Mouse (Mus musculus) mesoderm, embryonic 11.5 days (tissue): ENCODE measurements around the gene Lrrc8e.

ENCODE experiments used
- DNase-seq: peaks from one replicate; pipeline ENCODE4 v3.0.0-alpha.2; 2012; ENCODE audit warnings: low read depth, low spot score

Gene Lrrc8e

DNA sequence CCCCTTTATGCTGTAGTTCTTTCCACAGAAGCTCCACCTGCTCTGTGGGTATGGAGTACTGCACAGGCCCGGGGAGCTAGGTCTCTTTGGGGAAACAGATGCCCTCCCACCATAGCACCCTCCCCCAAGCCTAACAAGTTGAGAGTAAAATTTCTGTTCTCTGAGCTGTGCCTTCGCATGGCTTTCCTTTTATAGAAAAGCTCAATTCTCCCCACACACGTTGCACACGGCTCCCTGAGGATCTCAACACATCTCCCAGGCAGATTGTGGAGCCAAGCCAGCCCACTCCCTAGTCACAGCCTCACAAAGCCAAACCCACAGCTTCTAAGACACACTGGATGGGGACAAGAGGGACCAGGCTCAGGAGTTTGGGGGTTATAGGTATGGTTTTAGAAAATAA is 30.3 kb downstream of the Lrrc8e start:
- DNase-seq = no peak

DNA sequence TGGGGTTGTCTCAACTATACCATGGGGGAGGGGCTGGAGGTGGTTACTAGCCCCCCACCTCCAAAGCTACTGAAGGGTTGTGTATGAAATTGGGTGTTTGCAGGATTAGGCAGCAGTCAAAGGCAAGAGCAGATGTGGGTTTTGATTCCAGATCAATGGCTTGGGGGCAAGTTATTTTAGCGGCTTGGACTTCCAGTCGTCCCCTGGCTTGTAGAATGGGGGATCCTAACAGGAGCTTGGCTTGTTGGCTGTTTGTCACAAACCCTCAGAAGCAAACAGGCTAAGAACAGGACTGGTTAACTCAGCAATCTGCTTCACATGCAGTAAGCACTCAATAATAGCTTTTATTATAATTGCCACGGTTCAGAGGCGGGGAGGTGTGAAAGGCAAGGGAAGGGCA is 30.7 kb downstream of the Lrrc8e start:
- DNase-seq = no peak

DNA sequence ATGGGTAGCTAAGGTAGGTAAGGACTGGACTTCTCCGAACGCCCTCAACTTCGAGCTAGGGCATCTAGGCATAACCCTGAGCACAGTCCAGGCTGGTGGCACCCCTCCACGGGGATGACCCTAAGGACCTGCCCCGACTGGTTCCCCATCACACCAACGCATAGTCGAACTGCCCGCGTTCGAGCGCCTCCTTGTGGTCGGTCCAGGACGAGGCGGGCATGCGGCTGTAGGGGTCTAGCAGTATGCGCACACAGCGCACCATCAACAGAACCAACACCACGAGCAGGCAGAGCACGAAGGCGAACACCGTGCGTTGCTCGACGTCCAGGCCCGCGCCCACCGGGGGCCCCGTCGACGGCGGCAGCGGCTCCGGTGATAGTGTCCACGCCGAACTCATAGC is 31.6 kb downstream of the Lrrc8e start:
- DNase-seq = peak; percentile 89

DNA sequence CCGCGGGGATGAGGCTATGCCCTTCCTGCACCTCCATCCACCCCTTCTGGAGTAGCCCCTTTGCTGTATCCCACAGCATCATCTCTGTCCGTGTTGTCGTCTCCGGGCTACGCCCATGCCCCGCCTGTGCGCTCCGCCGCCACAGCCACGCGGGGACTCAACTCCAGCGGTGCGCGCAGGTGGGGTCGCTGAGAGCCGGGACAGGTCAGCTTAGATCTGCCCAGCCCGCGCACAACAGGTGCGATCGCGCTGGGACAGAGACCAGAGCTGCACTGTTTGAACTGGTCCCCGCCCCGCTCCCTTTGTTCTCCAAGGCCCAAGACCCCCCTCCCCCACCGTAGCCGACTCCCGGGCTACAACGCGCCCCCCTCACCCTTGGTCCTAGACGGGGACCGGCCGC is 32.1 kb downstream of the Lrrc8e start:
- DNase-seq = peak; percentile 76

DNA sequence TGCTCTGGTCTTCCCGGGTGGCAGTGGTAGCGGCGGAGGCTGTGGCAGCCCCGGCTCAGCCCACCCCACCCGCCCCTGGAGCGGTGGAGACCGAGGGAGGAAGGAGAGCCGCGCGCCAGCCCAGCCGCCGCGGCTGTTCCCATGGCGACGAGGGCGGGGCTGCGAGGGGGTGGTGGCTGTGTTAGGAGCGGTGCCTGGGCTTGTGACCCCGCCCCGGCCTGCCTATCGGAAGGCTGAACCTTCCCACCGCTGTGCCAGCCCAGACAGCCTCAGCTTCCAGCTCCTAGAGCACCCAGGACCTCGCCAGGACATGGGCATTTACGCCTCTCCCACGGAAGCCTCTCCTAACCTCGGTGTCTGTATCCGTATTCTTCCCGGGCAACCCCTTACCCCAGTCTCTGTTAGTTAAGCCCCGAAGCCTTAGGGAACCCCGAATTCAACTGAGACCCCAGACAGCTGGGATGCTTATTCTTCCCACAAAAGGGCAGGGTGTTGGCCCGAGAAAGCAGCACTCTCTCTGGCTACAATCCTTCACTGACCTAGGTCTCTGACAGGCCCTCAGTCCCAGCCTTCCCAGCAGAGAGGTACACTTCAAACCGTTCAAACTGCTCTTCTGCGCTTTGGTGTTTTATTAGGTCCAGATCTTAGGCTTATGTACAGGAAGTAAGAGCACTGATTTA is 32.6 kb downstream of the Lrrc8e start, which contains the start of gene Ctxn1:
Ctxn1 (minus strand) TSS at position 150 of the 680 bp plus-strand sequence.
- peak; percentile 94 for DNase-seq

DNA sequence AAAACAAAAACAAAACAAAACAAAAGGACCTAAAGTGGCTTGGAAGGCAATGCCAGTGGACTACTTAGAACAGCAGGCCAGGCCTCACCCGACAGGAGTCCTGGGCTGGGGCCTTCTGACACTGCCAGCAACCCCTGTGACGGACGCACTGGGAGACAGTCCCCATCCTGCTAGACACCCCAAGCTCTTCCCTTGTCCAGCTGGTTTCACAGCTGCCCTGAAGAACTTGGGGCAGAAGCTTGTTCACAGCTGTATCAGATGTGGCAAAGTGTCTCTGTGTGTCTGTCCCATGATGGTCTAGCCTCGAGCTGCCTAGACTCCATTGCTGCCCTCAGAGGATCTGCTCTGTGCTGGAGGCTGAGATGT is 33.2 kb downstream of the Lrrc8e start:
- DNase-seq = no peak

DNA sequence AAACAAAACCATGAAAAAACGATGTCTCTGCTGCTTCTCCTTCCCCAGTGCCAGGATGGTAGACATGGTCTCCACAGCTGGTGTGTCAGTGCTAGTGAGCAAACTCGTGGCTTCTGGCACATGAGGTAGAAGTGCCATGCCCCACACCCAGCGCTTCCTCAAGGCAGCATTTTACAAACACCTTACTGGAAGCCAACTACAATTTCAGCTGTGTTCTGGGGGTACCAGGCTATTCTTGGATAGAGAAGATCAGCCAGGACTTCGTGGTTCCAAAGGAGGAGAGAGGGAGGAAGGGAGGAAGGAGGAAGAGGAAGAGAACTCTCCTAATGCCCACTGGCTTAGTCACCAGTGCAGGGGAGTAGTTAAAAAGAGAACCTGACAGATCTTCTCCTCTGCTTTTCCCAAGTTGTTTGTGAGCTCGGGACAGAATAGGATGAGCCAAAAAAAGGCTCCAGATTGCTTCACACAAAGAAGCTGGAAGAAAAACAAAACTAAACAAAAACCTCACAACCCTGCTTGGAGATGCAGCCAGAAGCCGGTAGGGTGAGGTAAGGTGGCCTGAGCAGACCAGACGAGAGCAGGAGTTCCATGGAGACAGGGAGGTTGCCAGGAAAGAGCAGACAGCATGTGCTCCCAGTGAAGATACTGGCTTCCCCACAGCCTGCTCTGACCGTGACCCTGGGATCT is 36.6 kb downstream of the Lrrc8e start:
- DNase-seq = no peak

DNA sequence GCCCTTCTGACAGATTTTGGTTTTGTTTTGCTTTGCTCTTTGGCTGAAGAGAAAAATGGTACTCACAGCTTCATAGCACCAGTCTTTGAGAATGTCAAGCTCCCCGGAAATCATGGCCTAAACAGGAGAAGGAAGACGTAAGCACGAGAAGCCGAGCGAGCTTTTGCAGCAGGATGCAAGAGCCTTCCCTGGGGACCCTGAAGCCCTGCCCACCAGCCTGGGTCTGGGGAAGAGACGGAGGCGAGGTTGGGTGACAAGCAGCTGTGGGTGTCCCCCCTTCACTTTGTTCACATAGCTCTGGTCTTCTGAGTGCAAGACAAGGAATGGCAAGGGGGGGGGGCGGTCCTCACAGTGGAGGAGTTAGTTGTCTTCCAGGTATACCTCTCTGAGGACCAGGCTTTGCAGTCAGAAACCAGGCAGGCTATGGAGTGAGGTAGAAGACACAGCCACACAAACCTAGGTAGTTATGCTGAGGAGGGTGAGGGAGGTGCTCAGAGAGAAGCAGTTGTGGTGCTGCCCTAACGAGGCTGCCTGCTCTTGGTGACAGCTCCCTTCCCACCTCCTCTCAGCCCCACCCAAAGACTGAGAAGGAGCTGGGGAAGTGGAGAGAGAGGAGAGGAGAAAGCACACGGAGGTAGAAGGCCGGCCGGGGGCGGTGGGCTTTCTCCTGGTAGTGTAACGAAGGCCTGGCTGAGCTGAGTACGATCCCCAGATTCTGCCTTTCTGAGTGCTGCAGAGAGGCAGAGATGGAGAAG is 38.7 kb downstream of the Lrrc8e start:
- no peak for DNase-seq

DNA sequence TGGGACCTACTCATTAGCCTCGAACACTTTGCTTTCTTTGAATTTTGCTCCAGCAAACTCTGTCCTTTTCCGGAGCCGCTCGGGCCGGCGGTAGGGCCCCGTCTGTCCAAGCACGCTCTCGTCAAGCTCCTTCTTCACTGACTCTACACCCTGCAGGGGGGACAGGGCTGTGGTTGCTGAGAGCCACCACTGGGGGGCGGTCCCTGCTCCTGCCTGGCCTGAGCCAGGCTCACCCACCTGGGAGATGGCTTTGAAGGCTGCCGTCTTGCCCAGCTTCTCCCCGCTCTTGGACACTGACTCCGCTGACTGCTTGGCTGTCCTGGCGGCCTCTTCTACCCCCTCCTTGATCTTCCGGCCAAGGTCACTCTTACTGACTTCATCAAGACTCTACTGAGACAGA is 41.0 kb downstream of the Lrrc8e start:
- DNase-seq = peak; percentile 31

DNA sequence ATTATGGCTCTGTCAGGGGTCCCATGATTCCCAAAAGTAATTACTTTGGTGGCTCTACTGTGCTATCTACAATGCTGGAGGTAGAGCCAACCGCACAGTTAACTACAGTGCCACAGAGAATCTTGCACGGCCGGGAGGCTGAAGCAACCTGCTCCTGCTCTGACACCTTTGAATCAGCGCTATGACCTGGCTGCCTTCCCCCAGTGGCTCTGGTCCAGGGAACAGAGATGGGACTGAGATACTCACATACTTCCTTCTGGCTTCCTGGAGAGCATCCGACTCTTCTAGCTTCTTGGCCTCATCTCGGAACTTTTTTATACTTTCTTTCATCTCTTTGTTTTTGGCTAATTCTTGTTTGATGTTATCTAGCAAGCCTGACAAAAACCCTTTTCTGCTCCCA is 43.0 kb downstream of the Lrrc8e start:
- no peak for DNase-seq

DNA sequence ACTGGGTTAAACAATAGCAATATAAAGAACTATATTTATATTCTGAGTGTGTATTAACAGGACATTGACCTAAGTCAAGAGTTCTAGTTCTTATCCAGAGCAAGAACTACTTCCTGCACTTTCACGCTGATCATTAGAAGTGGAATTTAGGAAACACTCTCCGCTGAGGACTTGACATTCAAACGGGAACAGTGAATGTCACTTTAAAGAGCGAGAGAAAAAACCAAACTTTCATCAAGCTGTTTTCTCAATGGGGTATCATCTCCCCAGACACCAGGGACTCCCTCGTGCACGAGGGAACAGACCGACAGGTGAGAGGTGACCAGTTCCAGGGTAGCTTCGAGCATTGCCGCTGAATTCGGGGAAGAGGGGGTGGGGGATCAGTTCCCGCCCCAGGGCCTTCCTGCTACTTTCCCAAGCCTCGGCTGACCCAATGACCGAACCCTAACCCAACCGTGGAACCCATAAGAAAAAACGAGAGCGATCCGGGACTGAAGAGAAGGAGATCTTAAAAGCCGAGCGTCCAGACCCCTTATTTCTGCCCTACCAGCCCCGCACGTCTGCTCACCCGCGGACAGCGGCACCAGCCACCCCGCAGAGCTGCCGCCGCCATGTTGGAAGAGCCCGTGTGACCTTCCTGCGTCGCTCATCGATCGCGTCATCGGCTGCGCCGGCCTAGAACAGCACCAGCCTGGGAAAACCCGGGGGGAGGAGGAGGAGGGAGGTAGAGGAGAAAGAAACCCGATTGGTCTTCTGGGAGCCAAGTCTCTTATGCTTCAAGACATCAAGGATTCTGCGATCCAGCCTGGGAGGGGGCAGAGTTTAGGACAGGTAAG is 48.9 kb downstream of the Lrrc8e start, which contains the start of gene Timm44:
Timm44 (minus strand) TSS at position 639 of the 836 bp plus-strand sequence.
- DNase-seq = peak; percentile 97

DNA sequence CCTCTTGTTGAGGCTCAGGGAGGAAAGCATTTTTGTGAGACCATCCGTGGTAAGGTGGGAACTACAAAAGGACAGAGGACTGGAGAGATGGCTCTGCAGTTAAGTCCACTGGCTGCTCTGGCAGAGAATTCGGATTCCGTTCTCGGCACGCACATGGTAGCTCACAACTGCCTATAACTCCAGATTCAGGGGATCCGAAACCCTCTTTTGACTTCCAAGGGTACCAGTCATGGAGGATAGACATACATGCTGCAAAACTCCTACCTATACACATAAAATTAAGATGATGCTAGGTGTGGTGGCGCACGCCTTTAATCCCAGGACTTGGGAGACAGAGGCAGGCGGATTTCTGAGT is 49.5 kb downstream of the Lrrc8e start:
- DNase-seq = no peak
